Mouse (Mus musculus): Measurements from ENCODE around the gene Cdkal1.
A peak's percentile ranks its signal among the peaks of the same experiment; 100 is the strongest.

Gene Cdkal1

GRCm38 (mm10) chr13:29623636-29624239 is 231.7 kb downstream of the Cdkal1 start:
- DNase-seq, result no peak

GRCm38 (mm10) chr13:29621881-29622280 is 233.6 kb downstream of the Cdkal1 start:
- no peak for DNase-seq

DNA sequence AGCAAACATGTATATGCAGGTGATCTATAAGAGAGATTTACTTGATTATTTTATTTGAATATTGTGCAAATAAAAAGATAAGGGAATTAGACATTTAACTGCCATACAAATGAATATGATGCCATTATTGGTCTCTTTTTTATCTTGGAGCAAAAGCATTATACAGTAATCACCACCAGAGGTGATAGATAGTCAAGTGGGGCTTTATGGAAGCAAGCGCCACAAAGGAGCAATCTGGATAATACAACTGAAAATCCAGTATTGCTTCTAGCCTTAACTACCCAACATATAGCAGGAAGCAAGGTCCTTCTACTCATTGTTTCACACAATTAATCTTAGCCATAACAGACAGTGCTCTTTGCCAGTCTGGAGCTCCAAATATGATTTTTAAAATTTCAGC is 234.1 kb downstream of the Cdkal1 start:
- no peak for DNase-seq

DNA sequence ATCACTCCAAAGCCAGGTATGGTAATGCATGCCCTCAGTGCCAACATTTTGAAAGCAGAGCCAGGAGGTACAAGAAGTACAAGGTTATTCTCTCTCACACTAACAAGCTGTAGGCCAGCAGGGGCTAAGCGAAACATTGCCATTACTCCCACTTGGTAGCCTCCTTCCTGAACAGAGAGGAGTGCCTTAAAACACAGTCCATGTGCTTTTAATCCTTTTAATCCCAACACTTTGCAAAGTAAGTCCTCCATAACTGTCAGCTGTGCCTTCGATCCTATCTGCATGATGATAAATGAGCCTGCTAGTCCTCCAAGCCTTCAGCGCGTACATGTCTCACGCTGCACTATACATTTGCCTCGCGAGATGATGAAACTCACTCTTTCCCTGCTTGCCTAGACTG is 234.6 kb downstream of the Cdkal1 start:
- DNase-seq, result no peak

DNA sequence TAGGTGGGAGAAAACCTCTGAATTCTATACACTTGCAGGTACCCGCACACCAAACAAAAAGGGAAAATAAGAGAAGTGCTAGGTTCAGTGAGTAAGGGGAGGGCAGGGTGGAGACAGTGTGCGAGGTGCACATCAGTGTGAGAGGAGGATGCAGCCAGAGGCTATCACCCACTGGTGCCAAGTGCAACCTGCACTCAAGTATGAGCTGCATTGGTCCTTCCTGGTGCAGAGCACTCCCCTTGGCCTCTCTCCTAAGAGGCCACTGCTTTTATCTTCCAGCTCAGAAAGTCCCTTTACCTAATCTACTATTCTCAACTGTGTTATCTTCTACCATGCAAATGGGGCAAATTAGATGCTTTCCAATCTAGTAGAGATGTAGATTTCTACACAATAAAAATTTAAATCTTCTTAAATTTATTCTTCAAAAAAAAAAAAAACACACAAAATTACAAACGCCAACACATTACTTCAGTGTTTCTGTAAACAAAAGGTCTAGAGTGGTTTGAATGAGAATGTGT is 238.8 kb downstream of the Cdkal1 start:
- no peak for DNase-seq

GRCm38 (mm10) chr13:29615987-29616386 is 239.5 kb downstream of the Cdkal1 start:
- no peak for DNase-seq

DNA sequence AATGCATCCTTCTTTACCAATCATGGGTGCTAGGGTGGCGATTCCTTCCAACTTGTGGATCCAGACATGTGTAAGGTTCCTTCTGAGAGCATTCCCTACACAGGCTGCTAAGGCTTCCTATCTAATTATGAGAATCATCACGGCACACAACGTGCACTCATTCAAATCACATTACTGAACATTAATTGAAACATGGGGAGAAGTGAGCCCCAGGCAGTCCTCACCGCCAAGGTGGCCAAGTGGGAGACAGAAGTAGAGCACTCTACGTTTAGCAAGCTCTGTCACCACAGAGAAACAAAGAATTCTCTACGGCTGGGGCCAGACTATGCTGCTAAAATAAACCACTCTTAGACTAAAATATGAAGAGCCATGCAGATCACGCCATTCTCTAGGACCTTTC is 240.4 kb downstream of the Cdkal1 start:
- DNase-seq, result no peak

GRCm38 (mm10) chr13:29610051-29610931 is 245.2 kb downstream of the Cdkal1 start:
- DNase-seq, result no peak

GRCm38 (mm10) chr13:29609441-29609840 is 246.0 kb downstream of the Cdkal1 start:
- DNase-seq, result no peak

DNA sequence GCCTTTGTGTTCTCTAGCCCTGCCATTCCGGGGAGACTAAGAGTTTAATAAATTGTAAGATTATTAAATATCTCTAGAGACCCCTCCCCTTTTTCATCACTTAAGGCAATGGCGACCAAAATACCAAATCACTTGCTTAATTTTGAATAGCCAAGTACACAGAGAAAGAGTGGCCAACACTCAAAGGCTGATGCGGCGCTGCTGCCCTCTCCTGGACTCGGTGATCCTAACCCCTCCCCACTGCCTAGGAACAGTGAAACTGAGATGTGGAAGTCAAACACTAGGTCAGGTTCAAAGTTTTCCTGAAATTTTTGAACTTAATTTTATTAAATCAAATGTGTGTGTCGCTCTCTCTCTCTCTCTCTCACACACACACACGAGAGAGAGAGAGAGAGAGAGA is 251.2 kb downstream of the Cdkal1 start:
- DNase-seq, result peak; percentile 68

DNA sequence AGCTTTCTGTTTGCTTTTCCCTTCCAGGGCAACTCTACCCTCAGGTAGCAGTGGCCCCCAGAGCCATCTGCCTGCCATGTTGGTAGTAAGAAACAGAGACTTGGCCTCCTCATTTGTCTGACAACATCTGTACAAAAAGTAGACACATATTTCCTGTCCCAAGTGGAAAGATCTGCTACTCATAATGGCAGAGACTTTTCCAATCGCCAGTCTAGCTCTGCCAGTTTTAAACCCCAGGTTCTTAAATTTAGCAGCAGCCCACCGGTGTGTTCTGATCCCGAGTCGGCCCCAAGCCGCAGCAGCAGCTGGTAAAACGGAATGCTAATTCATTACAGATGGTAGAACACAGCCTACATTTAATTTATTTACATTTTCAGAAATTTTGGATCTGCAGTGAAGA is 251.9 kb downstream of the Cdkal1 start:
- no peak for DNase-seq

- no peak for DNase-seq
Measured at GRCm38 (mm10) chr13:29601033-29601432, 254.4 kb downstream of the Cdkal1 start.

GRCm38 (mm10) chr13:29599646-29600045 is 255.8 kb downstream of the Cdkal1 start:
- DNase-seq, result no peak

DNA sequence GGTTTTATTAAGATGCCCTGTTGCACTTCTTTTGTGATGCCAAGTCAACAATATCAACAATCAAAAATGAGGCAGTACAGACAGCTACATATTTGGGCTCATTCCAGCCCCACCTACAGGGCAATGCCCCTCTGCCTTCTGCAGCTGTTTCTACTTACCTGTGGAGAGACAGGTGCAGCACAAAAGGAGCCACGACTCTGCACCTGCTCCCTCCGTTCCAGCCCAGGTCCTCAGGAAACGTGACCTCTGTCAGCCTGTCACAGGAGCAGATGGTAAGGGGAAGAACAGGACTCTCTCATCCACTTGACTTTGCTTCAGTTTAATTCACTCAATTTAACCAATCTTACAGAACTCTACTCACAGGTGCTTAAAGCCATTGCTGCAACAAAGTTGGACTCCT is 258.7 kb downstream of the Cdkal1 start:
- DNase-seq, result no peak

DNA sequence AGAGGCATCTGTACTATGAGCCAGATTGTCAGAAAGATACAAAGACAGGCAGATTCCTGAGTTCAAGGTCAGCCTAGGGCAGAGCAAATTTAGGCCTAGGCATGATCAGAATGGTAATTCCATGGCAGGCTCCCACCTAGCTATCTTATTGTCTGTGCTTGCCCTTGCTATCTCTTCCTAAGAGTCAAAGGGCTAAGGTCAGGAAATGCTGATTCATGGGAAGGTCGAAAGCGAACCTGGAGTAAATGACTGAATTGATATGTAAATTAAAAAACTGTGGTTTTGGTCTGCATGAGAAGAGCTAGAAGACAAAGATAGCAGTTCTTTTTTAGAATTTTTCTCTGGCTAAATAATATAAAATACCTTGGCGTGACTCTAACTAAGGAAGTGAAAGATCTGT is 262.4 kb downstream of the Cdkal1 start:
- no peak for DNase-seq

GRCm38 (mm10) chr13:29590685-29591084 is 264.8 kb downstream of the Cdkal1 start:
- DNase-seq, result no peak

- no peak for DNase-seq
Measured at GRCm38 (mm10) chr13:29590164-29590563, 265.3 kb downstream of the Cdkal1 start.

DNA sequence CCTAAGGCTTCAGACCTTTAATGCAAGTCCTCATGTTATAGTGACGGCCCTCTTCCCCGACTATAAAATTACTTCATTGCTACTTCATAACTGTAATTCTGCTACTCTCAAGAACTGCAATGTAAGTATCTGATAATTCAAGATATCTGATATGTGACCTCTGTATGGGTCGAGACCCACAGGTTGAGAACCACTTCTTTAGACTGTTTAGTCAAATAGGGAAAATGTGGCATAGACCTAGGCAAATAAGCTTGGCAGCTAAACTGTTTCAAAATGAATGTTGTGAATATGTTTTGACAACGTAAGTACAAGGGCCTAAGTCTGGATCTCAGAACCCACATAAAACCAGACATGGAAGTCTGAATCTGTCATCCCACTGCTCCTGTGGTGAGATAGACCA is 266.8 kb downstream of the Cdkal1 start:
- DNase-seq, result no peak

GRCm38 (mm10) chr13:29581762-29582700 is 273.4 kb downstream of the Cdkal1 start:
- peak; percentile 54 for DNase-seq

GRCm38 (mm10) chr13:29580780-29581179 is 274.7 kb downstream of the Cdkal1 start:
- no peak for DNase-seq

- no peak for DNase-seq
Measured at GRCm38 (mm10) chr13:29580009-29580408, 275.5 kb downstream of the Cdkal1 start.

DNA sequence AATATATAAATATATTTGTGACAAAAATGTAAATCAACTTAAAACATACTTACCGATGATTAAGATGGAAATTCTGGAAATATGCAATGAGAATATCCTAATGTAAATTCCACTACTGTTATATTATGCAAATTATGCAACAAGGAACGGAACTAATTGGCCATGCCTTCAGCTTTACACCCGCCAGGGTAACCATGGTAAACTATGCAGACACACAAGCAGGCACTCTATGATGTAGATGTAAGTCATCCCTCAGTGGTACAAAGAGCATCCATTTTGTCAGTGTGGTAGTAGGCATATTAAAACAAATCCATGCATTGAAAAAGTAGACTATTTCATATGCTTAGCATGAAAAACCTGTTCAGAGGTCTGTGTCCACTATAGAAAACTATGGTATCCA is 276.9 kb downstream of the Cdkal1 start:
- no peak for DNase-seq

DNA sequence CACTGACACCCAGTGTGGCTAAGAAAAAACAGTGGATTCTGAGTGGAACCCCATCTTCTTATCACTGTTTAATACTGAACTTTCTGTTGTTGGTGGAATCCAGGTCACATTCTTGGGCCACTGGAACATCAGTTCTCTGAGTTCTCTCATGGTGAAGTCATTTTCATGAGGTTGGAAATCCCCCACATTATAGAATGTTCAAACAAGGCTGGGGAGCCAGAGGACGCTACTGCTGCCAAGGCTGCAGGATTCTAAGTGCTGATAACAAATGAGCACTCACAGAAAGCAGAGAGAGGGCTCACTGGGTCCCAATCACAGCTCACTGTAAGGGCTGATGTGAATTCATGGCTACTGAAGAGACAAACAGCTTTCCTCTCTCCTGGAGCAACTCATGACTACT is 280.7 kb downstream of the Cdkal1 start:
- no peak for DNase-seq
